Mouse (Mus musculus) ovary, postnatal 10 days (tissue): ENCODE measurements around the gene Gm1113.

ENCODE experiments used
- DNase-seq: peaks from one replicate; pipeline ENCODE4 v3.0.0; 2022; ENCODE audit warnings: low spot score

Gene Gm1113

DNA sequence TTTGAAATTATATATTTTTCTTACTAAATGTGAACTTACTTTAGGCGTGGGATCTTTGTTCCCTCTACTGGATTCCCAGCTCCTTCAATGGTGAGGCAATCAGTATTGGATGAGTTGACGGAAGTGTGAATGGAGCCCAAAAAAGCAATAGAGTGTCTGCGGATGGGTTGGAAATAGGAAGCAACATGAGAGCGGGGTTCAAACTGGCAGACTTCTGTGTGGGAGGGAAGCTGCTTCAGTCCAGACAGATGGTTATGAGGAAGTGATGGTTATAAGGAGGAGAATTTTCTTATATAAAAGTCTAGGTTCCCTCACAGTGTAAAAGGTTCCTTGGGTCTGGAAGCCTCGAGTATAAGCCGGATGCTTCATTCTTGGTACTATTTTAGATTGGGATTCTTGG, 38.6 kb downstream of the Gm1113 start:
- DNase-seq: no peak

GRCm38 (mm10) chr9:35475394-35475793, 42.7 kb downstream of the Gm1113 start:
- DNase-seq: no peak

- no peak for DNase-seq
Observed at GRCm38 (mm10) chr9:35474104-35474724, 43.9 kb downstream of the Gm1113 start.

DNA sequence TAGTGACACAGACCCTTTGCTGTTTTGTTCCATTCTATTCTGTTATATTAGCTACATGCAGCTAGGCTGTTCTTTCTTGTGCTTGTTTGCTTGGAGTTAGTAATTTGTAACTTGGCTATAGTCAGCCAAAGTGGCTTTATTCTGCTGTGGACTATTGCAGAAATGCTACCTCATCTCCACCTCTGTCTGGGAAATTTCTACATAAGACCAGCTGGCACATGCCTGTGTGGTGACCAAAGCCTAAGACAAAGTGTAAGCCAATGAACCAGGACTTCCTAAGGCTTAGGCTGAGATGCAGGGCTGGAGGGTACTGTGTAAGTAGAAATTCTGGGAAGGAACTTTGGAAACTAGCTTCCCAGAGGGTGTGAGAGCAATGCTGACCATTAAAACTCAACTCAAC, 49.2 kb downstream of the Gm1113 start:
- DNase-seq: no peak

DNA sequence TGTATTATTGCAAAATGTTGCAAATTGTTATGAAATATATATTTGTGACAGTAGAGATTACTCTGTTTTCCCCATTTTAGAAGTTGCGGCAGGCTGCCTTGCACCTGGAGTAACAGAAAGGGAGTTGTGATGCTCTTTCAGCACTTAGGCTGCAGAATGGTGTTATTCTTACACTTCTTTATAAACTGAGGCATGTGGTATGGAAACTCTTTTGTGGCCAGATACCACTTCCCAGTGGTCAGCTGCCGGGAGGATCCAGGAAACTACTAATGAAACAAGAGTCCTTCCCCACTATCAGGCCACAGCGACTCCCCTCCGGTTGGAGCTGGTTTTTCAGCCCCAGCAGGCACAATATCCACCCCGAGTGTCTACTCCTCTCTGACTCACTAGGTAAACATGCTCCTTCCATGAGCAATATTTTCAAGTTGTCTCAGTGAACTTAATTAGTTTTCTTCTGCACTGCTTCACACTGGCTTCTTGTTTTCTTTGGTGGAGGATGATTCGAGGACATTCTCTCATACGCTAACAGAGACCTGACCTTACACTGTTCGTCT, 50.7 kb downstream of the Gm1113 start:
- no peak for DNase-seq

- no peak for DNase-seq
Observed at GRCm38 (mm10) chr9:35459594-35459993, 58.5 kb downstream of the Gm1113 start.
